Mouse (Mus musculus): ENCODE data around the gene Slc41a1.

Gene Slc41a1

GRCm38 (mm10) chr1:131824528-131825181, 2.6 kb upstream of the Slc41a1 start:
- intact Hi-C loops (cut with DNase I), result no loop called here

- intact Hi-C loops (cut with DNase I), result no loop called here
These were observed 530 bp downstream of the Slc41a1 start for GRCm38 (mm10) chr1:131827787-131828258.

- intact Hi-C loops (cut with DNase I), result no loop called here
These were observed 1.2 kb downstream of the Slc41a1 start for GRCm38 (mm10) chr1:131828297-131829126.

DNA sequence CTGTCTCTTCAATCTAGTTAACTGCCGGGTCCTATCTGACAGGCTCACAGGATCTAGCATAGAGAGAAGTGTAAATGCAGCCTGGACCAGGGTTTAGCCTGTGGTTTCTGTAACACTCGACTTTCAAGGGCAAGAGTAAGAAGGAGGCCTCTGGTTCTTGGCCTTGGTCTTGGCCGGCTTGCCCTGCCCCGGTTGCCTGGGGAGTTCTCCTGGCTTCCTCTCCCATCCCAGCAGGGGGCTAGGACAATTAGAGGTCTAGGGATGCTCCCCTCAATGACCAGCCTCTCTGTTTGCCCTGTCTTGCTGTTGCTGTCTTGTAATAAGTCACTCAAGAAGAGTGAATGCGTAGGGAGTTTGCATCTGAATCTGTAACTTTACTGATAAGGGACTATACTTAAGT, 2.0 kb downstream of the Slc41a1 start:
- intact Hi-C loops (cut with DNase I), result no loop called here

GRCm38 (mm10) chr1:131830561-131830960, 3.3 kb downstream of the Slc41a1 start:
- intact Hi-C loops (cut with DNase I), result no loop called here

DNA sequence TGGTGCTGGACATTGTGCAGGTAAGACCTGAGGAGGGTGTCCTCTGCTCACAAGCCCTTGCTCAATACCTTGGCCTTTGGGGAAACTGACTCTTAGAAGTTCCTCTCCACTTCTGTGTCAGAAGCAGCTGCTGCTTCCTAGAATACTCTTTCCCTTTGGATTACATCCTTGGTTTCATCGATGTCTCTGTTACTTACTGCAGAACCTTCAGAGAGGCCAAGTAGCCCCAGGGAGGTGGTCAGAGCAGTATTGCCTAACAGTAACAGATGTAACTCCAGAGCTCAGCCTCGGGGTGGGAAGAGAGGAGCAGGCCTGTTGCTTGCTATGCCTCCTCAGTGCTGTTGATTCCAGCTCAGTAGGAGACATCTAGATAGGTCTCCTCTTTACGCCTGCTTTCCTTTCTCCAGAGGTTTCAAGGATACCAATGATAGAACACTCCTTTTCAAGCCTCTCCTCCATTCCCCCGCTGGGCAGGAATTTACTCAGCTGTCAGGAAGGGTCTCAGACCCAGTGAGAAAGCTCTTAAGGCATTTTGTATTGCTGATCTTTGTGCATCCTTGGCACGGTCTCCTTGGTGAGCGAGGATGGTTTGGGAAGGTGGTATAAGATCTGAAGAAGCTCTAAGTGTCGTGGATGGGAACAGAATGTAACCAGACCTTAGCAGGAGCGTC, 3.8 kb downstream of the Slc41a1 start:
- intact Hi-C loops (cut with DNase I), result no loop called here

- intact Hi-C loops (cut with DNase I), result no loop called here
These were observed 9.7 kb downstream of the Slc41a1 start for GRCm38 (mm10) chr1:131837035-131837434.

DNA sequence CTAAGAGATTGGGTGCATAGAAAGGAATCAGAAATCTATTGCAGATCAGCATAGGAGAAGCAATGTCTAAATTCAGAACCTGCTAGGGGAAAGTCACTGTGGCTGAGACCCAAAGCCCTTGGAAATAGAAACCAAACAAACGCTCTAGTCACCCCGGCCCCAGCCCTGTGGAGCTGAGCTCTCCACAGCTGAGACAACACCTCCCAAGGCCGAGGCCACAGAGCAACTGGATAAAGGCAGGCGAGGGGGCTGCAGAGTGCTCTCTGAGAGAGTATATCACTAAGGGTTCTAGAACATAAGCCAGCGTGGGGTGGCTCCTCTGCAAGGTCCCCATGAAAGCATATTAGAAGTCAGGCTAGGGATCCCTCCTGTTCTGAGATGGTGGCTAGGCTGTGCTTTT, 11.2 kb downstream of the Slc41a1 start:
- intact Hi-C loops (cut with DNase I), result no loop called here

- intact Hi-C loops (cut with DNase I), result no loop called here
These were observed 12.0 kb downstream of the Slc41a1 start for GRCm38 (mm10) chr1:131839279-131839678.

DNA sequence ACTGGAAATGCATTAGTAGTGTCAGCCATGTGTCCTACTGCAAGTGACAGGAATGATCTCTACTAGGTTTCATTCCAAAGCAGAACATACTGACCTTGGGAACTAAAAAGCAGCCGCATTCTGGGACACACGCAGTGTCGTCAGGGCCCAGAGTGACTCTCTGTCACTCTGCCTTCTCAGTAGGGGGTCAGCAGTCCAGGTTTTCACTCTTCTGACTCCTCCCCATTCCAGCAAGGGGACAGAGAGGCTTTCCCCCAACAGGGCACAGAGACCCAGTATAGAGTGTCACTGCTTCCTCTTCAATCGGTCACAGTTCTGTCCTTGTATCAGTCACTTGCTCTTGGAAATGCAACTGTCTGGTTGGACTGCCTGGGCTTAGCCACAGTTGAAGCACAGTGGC, 14.9 kb downstream of the Slc41a1 start:
- intact Hi-C loops (cut with DNase I), result no loop called here

- intact Hi-C loops (cut with DNase I), result no loop called here
These were observed 16.5 kb downstream of the Slc41a1 start for GRCm38 (mm10) chr1:131843758-131844157.

DNA sequence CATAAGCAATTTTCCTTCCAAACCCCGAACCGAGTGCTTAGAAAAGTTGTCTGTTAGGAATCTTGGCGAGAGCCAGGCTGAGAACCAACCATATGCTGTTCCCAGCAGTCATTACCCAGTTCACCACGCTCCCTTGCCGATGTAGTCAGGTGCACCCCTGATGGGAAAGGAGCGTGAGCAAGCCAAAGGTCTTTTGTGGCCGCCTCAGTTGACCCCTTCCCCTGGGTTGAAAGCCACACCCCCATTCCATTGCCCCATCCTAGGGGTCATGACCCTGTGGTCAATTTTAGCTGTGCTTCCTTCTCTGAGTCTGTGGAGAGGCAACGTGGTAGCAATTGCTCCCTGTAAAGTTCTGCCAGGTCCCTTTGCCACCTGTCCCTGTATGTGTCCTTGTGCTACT, 17.6 kb downstream of the Slc41a1 start:
- intact Hi-C loops (cut with DNase I), result loop anchor here (5.0 kb wide), 1 partner anchor 78 kb away; no protein-coding TSS in a partner anchor

DNA sequence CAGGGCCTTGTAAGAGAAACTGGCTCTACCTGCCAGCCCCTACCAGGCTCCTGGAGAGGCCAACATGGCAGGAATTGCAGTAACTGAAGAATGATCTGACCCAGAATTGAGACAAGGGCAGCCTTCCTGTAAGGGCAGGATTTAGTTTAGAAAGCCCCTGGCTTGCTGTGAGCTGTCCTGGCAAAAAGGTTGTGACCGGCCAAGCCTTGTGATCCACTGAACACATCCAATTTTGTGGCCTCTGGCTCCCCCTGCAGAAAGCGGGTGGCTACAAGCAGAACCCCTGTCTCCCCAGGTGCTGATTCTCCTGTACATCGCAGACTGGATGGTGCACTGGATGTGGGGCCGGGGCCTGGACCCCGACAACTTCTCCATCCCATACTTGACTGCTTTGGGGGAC, 19.0 kb downstream of the Slc41a1 start:
- intact Hi-C loops (cut with DNase I), result loop anchor here (5.0 kb wide), 1 partner anchor 79 kb away; no protein-coding TSS in a partner anchor

DNA sequence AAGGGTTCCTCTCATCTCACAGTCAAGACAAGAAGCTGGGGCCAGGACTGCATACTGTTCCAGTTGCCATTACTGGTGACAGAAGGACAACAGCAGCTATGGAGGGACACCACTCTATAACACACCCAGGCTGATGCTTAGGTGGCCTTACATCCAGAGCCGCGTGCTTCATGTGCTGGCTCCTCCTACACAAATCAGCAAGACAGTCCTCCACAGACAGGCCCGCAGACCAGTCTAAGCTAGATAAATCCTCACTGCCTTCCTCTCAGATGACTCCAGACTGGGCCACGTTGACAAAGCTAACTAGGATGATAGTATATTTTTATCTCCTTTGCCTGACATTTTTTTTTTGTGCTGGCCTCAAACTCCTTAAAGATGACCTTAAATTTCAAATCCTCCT, 34.5 kb downstream of the Slc41a1 start:
- intact Hi-C loops (cut with DNase I), result no loop called here

GRCm38 (mm10) chr1:131865596-131865995, 38.3 kb downstream of the Slc41a1 start:
- intact Hi-C loops (cut with DNase I), result no loop called here

- intact Hi-C loops (cut with DNase I), result no loop called here
These were observed 39.2 kb downstream of the Slc41a1 start for GRCm38 (mm10) chr1:131866304-131866999.

DNA sequence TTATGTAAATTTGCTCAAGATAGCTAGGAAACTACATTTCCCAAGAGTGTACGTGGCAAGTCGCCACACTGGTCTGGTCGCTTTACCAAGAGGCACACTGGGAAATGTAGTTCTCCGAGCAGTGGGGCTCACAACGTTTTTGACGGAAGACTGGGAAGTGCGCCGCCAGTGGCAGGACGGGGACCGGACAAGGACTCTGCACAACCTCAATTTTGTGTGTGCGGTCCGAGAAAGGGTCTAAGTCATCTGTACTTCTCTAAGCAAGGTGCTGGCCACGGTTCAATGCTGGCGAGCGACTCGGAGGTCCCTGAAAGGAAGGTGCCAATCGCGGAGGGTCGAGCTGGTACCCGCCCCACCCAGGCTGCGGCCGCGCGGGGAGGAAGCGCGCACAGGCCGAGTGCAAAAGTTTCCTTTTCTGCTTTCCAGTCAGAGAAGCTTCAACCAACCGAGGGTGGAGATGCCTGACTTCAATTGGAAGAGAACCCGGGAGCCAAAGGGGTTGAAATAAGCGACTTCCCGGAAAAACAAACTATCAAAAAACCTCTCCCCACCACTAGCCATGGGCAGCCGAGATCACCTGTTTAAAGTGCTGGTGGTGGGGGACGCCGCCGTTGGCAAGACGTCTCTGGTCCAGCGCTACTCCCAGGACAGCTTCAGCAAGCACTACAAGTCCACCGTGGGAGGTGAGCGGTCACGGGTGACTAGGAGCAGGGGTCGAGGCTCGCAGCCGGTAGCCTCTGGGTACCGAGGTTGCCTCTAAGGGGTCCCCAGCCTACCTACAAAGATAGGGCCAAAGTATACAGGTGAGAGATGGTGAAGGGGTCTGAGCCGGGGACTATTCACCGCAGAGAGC, 40.0 kb downstream of the Slc41a1 start, which contains the start of gene Rab29:
Rab29 (plus strand) TSS at position 132 of the 853 bp plus-strand sequence.
- intact Hi-C loops (cut with DNase I), result no loop called here

DNA sequence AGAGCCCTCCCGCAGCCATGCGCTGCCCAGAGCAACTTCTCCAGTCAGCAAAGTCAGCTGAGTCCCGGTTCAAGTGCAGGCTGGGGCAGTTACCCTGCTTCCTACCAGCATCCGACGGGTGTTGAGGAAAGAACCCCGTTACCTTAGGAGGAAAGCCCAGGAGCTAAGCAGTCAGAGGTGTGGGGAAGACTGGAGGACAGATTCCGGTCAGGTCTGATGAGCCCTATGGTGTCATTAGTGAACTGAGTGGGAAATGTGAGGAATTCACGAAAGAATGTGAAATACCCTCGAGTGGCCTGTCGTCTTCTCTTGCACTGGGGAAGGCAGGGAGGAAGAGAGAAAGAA, 40.6 kb downstream of the Slc41a1 start:
- intact Hi-C loops (cut with DNase I), result no loop called here

DNA sequence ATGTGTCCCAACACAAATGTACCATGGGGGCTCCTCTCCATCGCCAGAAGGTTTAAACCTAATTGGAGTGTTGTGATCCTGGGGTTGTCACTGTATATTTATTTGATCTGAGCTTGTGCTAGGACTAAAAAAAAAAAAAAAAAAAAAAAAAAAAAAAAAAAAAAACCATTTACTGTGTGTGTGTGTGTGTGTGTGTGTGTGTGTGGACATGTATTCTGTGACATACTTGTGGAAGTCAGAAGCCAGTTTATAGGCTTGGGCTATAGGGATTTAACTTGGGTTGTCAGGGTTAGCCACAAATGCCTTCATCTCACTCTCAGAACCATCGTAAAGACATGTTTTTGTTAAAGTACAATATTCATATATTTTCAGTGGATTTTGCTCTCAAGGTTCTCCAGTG, 42.3 kb downstream of the Slc41a1 start:
- intact Hi-C loops (cut with DNase I), result no loop called here

DNA sequence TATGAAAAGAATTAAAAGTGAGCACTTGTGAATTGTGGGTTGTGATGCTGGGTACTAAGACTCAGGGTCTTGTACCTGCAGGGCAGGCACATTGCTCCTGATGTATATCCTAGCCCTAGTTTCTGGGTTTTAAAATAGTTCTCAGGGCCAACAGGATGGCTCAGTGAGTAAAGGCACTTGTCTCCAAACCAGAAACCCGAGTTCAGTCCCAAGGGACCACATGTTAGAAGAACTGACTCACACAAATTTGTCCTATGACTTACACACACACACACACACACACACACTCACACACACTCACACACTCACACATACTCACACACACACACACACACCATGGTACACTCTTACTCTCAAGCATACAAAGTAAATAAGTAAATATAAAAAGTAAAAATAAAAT, 45.6 kb downstream of the Slc41a1 start:
- intact Hi-C loops (cut with DNase I), result no loop called here

Measured in adrenal gland (tissue).